22 mouse cellular contexts compared by ENCODE assay signal in the genomic region with DNA sequence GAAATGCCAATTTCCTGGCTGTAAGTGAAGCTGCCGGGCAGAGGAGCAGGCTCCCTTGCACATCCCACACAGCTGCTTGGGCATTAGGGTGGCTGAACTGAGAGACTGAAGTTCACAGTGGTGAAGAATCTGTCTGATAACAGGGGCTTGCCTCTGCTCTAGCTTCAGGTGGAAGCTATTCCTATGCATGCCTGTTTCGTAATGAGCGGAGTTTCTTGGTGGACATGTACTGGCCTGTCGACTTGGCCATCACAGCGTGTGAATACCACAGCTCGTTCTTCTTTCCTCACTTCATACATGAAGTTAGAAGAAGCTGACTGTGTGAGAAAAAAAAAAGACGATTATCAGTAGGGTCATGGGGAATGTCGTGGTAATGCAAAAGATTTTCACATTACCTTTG.
DNase-seq lines count a peak whose midpoint lies in the region; TF ChIP-seq lines count a peak whose summit lies in the region.
"Had no signal": no experiment of that assay in that cellular context is flagged by ENCODE, and none has a peak within 500 bp of the region (broad histone marks: within the 10 kb centered on the region; RNA-seq: fewer than 3 reads in every experiment).

No protein-coding gene starts in this region.

- H3K36me3 ChIP-seq in CH12.LX (replicated peaks in 1 of 2; ENCODE audit: control insufficient read depth in 1 of 2, insufficient read depth in 1 of 2, low read length in 1 of 2), result peaks cover 3 to 4% of the 10 kb centered on the region in 2 experiments
- H3K36me3 ChIP-seq: embryonic facial prominence, embryonic 13.5 days; embryonic facial prominence, embryonic 15.5 days; forebrain, embryonic 15.5 days had no signal

- in situ Hi-C loops in CH12.LX (cut with MboI; ENCODE audit: low pct_ligation_motif_present, low pct_unique_long_range_greater_than_20kb, low sequenced_read_pairs), result no loop called here

- TF ChIP-seq POLR2A in CH12.LX (IDR thresholded peaks at IDR 0.05; ENCODE audit: low read depth, low read length), result no peak

- H3K27ac ChIP-seq in CH12.LX (ENCODE audit: insufficient read depth, low read depth), result no peak overlapping the region
- H3K27ac ChIP-seq: embryonic facial prominence, embryonic 13.5 days; embryonic facial prominence, embryonic 15.5 days; forebrain, embryonic 13.5 days; forebrain, embryonic 15.5 days had no signal

- H3K4me1 ChIP-seq in CH12.LX (ENCODE audit: control insufficient read depth in 1 of 2, insufficient read depth in 2 of 2), result peaks cover 15 to 31% of the 10 kb centered on the region in 2 experiments

- H3K9me3 ChIP-seq in CH12.LX (replicated peaks; ENCODE audit: low read length), result no peaks in the 10 kb centered on the region
- H3K9me3 ChIP-seq: embryonic facial prominence, embryonic 13.5 days; embryonic facial prominence, embryonic 15.5 days; forebrain, embryonic 13.5 days; forebrain, embryonic 15.5 days had no signal

- no peak for TF ChIP-seq EP300 in CH12.LX (IDR thresholded peaks at IDR 0.05; ENCODE audit: low read length)

- dilution Hi-C loops in CH12.LX (cut with MboI; ENCODE audit: extremely low pct_ligation_motif_present, extremely low pct_unique_long_range_greater_than_20kb, low sequenced_read_pairs), result no loop called here

- H3K4me3 ChIP-seq in CH12.LX (replicated peaks in 1 of 3; ENCODE audit: low read depth in 2 of 3, low read length in 2 of 3, poor library complexity in 1 of 3), result no peak overlapping the region
- H3K4me3 ChIP-seq: embryonic facial prominence, embryonic 13.5 days; embryonic facial prominence, embryonic 15.5 days; erythroblast, embryonic 14.5 days; forebrain, embryonic 13.5 days; forebrain, embryonic 15.5 days had no signal

- no peak overlapping the region for H3K4me2 ChIP-seq in CH12.LX (ENCODE audit: insufficient read depth, low read depth, poor library complexity, severe bottlenecking)
- H3K4me2 ChIP-seq: embryonic facial prominence, embryonic 13.5 days; embryonic facial prominence, embryonic 15.5 days; forebrain, embryonic 13.5 days; forebrain, embryonic 15.5 days had no signal

- no peaks in the 10 kb centered on the region for H3K27me3 ChIP-seq in CH12.LX (replicated peaks)
- H3K27me3 ChIP-seq: embryonic facial prominence, embryonic 13.5 days; embryonic facial prominence, embryonic 15.5 days; forebrain, embryonic 13.5 days; forebrain, embryonic 15.5 days had no signal

- TF ChIP-seq RAD21 in CH12.LX (IDR thresholded peaks at IDR 0.05; ENCODE audit: low read depth, low read length), result no peak

- no peak overlapping the region for H3K9ac ChIP-seq in CH12.LX (ENCODE audit: insufficient read depth, low read depth)
- H3K9ac ChIP-seq: embryonic facial prominence, embryonic 13.5 days; embryonic facial prominence, embryonic 15.5 days; forebrain, embryonic 13.5 days; forebrain, embryonic 15.5 days; forebrain, postnatal 0 days had no signal

- H3K79me2 ChIP-seq in CH12.LX (replicated peaks; ENCODE audit: control insufficient read depth, extremely low read depth, insufficient read depth, poor library complexity, severe bottlenecking), result no peaks in the 10 kb centered on the region

- DNase-seq in heart, adult 11 months, result peak; percentile 79
- DNase-seq in heart, adult 9 months (ENCODE audit: low spot score in 2 of 2), result no peak
- no peak for DNase-seq in CH12.LX (ENCODE audit: extremely low read depth)
- DNase-seq in gonadal fat pad, adult 2 months (ENCODE audit: low read depth), result peak; percentile 27
- no peak for DNase-seq in ovary, adult 18-20 months (ENCODE audit: low spot score)
- DNase-seq: adrenal gland, adult 2 months; adrenal gland, postnatal 10 days; adrenal gland, postnatal 25 days; B cell, adult 2 months; cerebellum, adult 11 months; cerebellum, adult 18-20 months; cerebellum, adult 8-10 months; cerebellum, adult 9-11 months; cerebellum, postnatal 14 days; cerebellum, postnatal 36 days; embryo, embryonic 11 days; forebrain, postnatal 0 days had no signal

- no peak for TF ChIP-seq CTCF in CH12.LX (conservative IDR thresholded peaks at IDR 0.05 in 1 of 2, IDR thresholded peaks at IDR 0.05 in 1 of 2; ENCODE audit: low read depth in 2 of 2, low read length in 2 of 2)

TF ChIP-seq in CH12.LX, 34 proteins besides CTCF, POLR2A, EP300 and RAD21:
- no peak for TF ChIP-seq SIN3A (IDR thresholded peaks at IDR 0.05; ENCODE audit: low read length)
- TF ChIP-seq CHD1 (IDR thresholded peaks at IDR 0.05; ENCODE audit: low read depth, low read length), result peak; percentile 64; the same call in 1 of the 2 replicates
- peak; percentile 45; the same call in 1 of the 2 replicates for TF ChIP-seq IRF4 (IDR thresholded peaks at IDR 0.05; ENCODE audit: low read depth, low read length)

Comparison
In these comparisons a context has a peak if more than half of its experiments do, and no peak if none do; other contexts are left out.
1. DNase-seq: peak in heart, adult 11 months (single experiment) and gonadal fat pad, adult 2 months (single experiment); none in heart, adult 9 months (0 of 2), CH12.LX (single experiment) and ovary, adult 18-20 months (single experiment).